Mouse (Mus musculus) ES-E14 (cell line): ENCODE measurements around the gene Flywch1. TPM values are rescaled to one million over a fixed set of nuclear protein-coding genes. Genes with fewer than 3 reads are reported as not detected.
A peak's percentile ranks its signal among the peaks of the same experiment; 100 is the strongest.

Experiments used
- DNase-seq: peaks from one replicate; pipeline ENCODE4 v3.0.0-alpha.2; 2013; ENCODE audit warnings: low read depth, low spot score
- H3K27ac ChIP-seq: 2 replicates; pipeline ENCODE4 v1.5.1; 2012; ENCODE audit warnings: low read depth, mild to moderate bottlenecking, low read length, moderate library complexity, mixed read lengths; ENCODE audit not compliant: poor library complexity, insufficient read depth, severe bottlenecking
- H3K36me3 ChIP-seq: 2 replicates; pipeline ENCODE4 v1.6.1; 2012; ENCODE audit warnings: mild to moderate bottlenecking, low read length, moderate library complexity, mixed read lengths; ENCODE audit not compliant: control insufficient read depth, poor library complexity, insufficient read depth, severe bottlenecking
- H3K4me1 ChIP-seq, 2 experiments: fragments of 150-350 bp in 1 of 2; sonication (generic) in 1 of 2; 2 replicates each; pipeline ENCODE4 v1.6.1; 2012; ENCODE audit warnings: low read length in 2 of 2, mild to moderate bottlenecking in 1 of 2, mixed read lengths in 1 of 2; ENCODE audit not compliant: control insufficient read depth in 2 of 2, insufficient read depth in 2 of 2, poor library complexity in 1 of 2
- H3K4me3 ChIP-seq, 2 experiments: fragments of 150-350 bp in 1 of 2; sonication (generic) in 1 of 2; 2 replicates each; pipeline ENCODE4 v1.5.1; 2012; ENCODE audit warnings: low read length in 2 of 2, low read depth in 1 of 2, mild to moderate bottlenecking in 1 of 2, mixed read lengths in 1 of 2; ENCODE audit not compliant: insufficient read depth in 1 of 2, poor library complexity in 1 of 2, severe bottlenecking in 1 of 2
- H3K9ac ChIP-seq: 2 replicates; pipeline ENCODE4 v1.6.1; 2012; ENCODE audit warnings: low read depth, mild to moderate bottlenecking, low read length, mixed read lengths; ENCODE audit not compliant: poor library complexity, insufficient read depth, severe bottlenecking
- H3K9me3 ChIP-seq: fragments of 150-350 bp; sonication (generic); 2 replicates; pipeline ENCODE4 v1.6.1; 2012; ENCODE audit warnings: low read depth, mild to moderate bottlenecking, low read length; ENCODE audit not compliant: control insufficient read depth, insufficient read depth
- CHD2 ChIP-seq: IDR thresholded peaks from 2 replicates; pipeline ENCODE4 v1.6.1; 2014; ENCODE audit warnings: mild to moderate bottlenecking, low read depth, low read length, inconsistent platforms
- HCFC1 ChIP-seq: IDR thresholded peaks from 2 replicates; pipeline ENCODE4 v1.6.1; 2012; ENCODE audit warnings: low read length, inconsistent platforms, borderline replicate concordance; ENCODE audit not compliant: insufficient read depth
- MAFK ChIP-seq: IDR thresholded peaks from 2 replicates; pipeline ENCODE4 v1.6.1; 2014; ENCODE audit warnings: mild to moderate bottlenecking, low read depth, low read length, inconsistent platforms; ENCODE audit not compliant: insufficient read depth
- ZC3H11A ChIP-seq: IDR thresholded peaks from 2 replicates; pipeline ENCODE4 v1.6.1; 2012; ENCODE audit warnings: low read depth, mild to moderate bottlenecking, inconsistent platforms, low read length, borderline replicate concordance
- ZNF384 ChIP-seq: IDR thresholded peaks from 2 replicates; pipeline ENCODE4 v1.6.1; 2012; ENCODE audit warnings: low read depth, low read length, inconsistent platforms
- in situ Hi-C, 2 experiments: fragments of 600-800 bp; cut with MboI; formaldehyde crosslinking; loops; one replicate each; pipeline ENCODE4 v1.15.1; 2025; ENCODE audit warnings: low sequenced_read_pairs in 2 of 2, inconsistent platforms in 1 of 2; ENCODE audit not compliant: unreplicated experiment in 2 of 2
- total RNA-seq: library from RNA; depleted of rRNA; stranded (reverse); fragments of 300-350 nt; gene quantifications from 2 replicates; pipeline ENCODE4 v1.2.3, GENCODE M21; 2012

Gene Flywch1
- total RNA-seq, 1 experiment: 35.1 TPM

- H3K27ac ChIP-seq: no peak overlapping the region
- TF ChIP-seq CHD2: no peak
- H3K9ac ChIP-seq: peak overlapping the region; percentile 66; the same call in 1 of the 2 replicates
- in situ Hi-C loops: no loop called here
- peaks cover 2 to 5% of the 10 kb centered on the region in 2 experiments; a peak in 1 of 4 replicates for H3K4me1 ChIP-seq
- peak overlapping the region; percentile 55 to 67 for H3K4me3 ChIP-seq
- H3K9me3 ChIP-seq: no peaks in the 10 kb centered on the region
- no peak for DNase-seq
- H3K36me3 ChIP-seq: no peaks in the 10 kb centered on the region
These were observed 45.9 kb downstream of the Flywch1 start for GRCm38 (mm10) chr17:23725477-23725876.

DNA sequence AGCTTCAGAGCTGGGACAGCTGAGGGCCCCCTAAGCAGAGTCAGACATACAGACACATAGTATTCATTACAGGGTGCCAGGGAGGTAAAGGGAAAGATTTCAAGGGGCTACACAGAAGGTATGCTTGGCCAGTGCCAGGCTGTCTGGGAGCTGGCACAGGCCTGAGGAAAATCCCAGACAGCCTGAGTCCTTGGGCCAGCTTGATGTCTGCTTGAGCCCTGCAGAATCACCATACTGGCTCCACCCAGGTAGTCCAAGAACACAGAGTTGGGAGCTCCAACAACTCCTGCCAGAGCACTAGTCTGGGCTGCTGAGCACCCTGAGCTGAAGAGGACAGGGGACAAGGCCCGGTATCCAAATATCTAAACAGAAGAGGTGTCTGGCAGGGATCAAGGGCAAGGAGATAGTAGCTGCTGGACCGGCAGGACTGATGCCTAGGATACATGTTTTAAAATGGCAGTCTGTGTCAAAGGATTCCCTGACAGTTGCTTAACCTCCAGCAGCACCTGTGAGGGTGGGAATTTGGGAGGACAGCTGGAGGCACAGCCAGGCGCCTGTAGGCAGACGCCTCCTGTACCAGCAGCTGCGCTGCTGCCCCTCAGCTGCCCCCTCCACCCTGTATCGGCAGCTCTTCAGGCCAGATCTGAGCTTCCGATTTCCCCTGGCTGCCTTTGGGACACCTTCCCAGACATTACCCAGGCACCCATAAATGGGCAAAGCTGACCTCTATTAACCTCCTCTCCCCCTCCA, 48.9 kb downstream of the Flywch1 start, which contains the start of gene 1520401A03Rik:
Gene 1520401A03Rik, minus strand, starts transcription at position 408 of the 750 bp plus-strand sequence.
- Histone ChIP-seq H3K27ac (no peak within 1 kb of the TSS), H3K4me1 (peaks cover 2 to 3% of the 10 kb centered on the region in 2 experiments; a peak in 1 of 4 replicates), H3K9ac (no peak within 1 kb of the TSS), H3K36me3 (no peaks in the 10 kb centered on the region), H3K4me3 (no peak within 1 kb of the TSS), H3K9me3 (no peaks in the 10 kb centered on the region)
- in situ Hi-C loops: no loop called here
- TF ChIP-seq MAFK: no peak
- TF ChIP-seq ZNF384: no peak
- no peak for TF ChIP-seq HCFC1
- TF ChIP-seq ZC3H11A: no peak
- no peak for TF ChIP-seq CHD2
- no peak for DNase-seq

DNA sequence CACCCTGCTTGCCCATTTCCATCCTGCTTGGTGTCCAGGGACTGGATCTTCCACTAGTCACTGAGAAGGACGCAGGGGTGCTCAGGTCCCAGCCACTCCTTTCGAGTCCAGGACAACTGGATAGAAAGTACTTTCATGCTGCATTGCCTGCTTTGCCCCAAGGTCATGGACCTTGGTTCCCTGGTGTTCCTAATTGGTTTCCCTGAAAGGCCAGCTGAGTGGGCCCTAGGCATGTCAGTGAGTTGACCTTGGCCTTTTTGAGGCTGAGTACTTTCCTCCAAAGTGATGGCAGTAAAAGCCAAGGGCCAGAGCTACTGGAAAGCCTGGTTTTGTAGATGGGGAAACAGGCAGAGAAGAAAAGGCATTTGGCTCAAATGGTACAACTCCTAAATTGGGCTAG, 49.5 kb downstream of the Flywch1 start:
- TF ChIP-seq MAFK (no peak), ZC3H11A (no peak), CHD2 (no peak), HCFC1 (no peak), ZNF384 (no peak)
- Histone ChIP-seq H3K27ac (no peak overlapping the region), H3K4me1 (peaks cover 0 to 3% of the 10 kb centered on the region in 2 experiments; a peak in 1 of 4 replicates), H3K9ac (no peak overlapping the region), H3K36me3 (no peaks in the 10 kb centered on the region), H3K4me3 (no peak overlapping the region), H3K9me3 (no peaks in the 10 kb centered on the region)
- in situ Hi-C loops: no loop called here
- DNase-seq: no peak

DNA sequence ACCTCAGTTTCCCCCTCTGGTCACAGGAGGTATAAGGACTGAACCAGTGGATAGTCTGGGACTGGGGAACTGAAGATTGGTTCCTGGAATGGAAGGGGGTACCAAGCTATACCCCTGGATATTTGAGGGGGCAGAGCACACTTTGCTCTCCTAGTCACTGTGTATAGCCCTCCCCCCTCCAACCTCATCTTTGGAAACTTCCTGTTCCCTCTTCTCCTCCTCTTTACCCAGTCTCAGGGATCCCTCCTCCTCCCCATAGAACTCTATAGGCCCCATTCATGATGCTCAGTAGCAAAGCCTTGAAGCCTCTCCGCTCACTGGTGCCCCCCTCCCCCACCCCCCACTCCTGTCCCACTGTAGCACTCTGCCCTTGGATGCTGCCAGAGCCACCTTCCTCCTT, 51.9 kb downstream of the Flywch1 start:
- Histone ChIP-seq H3K9ac (no peak overlapping the region), H3K27ac (no peak overlapping the region), H3K36me3 (no peaks in the 10 kb centered on the region), H3K9me3 (no peaks in the 10 kb centered on the region), H3K4me1 (no peaks in the 10 kb centered on the region), H3K4me3 (no peak overlapping the region)
- in situ Hi-C loops: no loop called here
- no peak for DNase-seq
- TF ChIP-seq ZC3H11A (no peak), ZNF384 (no peak), MAFK (no peak), HCFC1 (no peak)

GRCm38 (mm10) chr17:23717003-23717402, 54.4 kb downstream of the Flywch1 start:
- no peaks in the 10 kb centered on the region for H3K9me3 ChIP-seq
- DNase-seq: no peak
- H3K27ac ChIP-seq: no peak overlapping the region
- TF ChIP-seq MAFK: no peak
- TF ChIP-seq ZC3H11A: no peak
- no peak for TF ChIP-seq CHD2
- no peak for TF ChIP-seq ZNF384
- no peak overlapping the region for H3K9ac ChIP-seq
- no peaks in the 10 kb centered on the region for H3K4me1 ChIP-seq
- no peaks in the 10 kb centered on the region for H3K36me3 ChIP-seq
- no peak overlapping the region for H3K4me3 ChIP-seq
- in situ Hi-C loops: no loop called here
